Mouse (Mus musculus): ENCODE measurements around the gene Efhd2. TPM values are rescaled to one million over a fixed set of nuclear protein-coding genes. Genes with fewer than 3 reads are reported as not detected.
A peak's percentile ranks its signal among the peaks of the same experiment; 100 is the strongest.

Efhd2 gene
- polyA plus RNA-seq, 1 experiment from 2014 or later, result 64.6 TPM

GRCm38 (mm10) chr4:141831361-141831760, 43.4 kb downstream of the Efhd2 start:
- Histone ChIP-seq H3K27ac (ENCODE audit: low read depth) (no peak overlapping the region), H3K36me3 (ENCODE audit: insufficient read depth) (no peaks in the 10 kb centered on the region), H3K4me1 (ENCODE audit: insufficient read depth) (no peaks in the 10 kb centered on the region), H3K4me3 (ENCODE audit: low read depth, low read length) (no peak overlapping the region), H3K4me2 (no peak overlapping the region), H3K27me3 (ENCODE audit: insufficient read depth, low read length) (no peaks in the 10 kb centered on the region), H3K9ac (no peak overlapping the region), H3K9me3 (ENCODE audit: low read depth, low read length) (no peaks in the 10 kb centered on the region)
- 73% methylated on average over 7 of the region's 7 CpGs for WGBS
- TF ChIP-seq CTCF (IDR thresholded peaks at IDR 0.05; ENCODE audit: low read depth), result no peak
- no peak for DNase-seq
- ATAC-seq (ENCODE audit: insufficient read depth), result no peak

GRCm38 (mm10) chr4:141830381-141830780, 44.3 kb downstream of the Efhd2 start:
- Histone ChIP-seq H3K4me2 (no peak overlapping the region), H3K4me3 (ENCODE audit: low read depth, low read length) (no peak overlapping the region), H3K27me3 (ENCODE audit: insufficient read depth, low read length) (no peaks in the 10 kb centered on the region), H3K9ac (no peak overlapping the region), H3K36me3 (ENCODE audit: insufficient read depth) (no peaks in the 10 kb centered on the region), H3K27ac (ENCODE audit: low read depth) (no peak overlapping the region), H3K9me3 (ENCODE audit: low read depth, low read length) (no peaks in the 10 kb centered on the region), H3K4me1 (ENCODE audit: insufficient read depth) (no peaks in the 10 kb centered on the region)
- no peak for TF ChIP-seq CTCF (IDR thresholded peaks at IDR 0.05; ENCODE audit: low read depth)
- WGBS, result 47% methylated on average over 11 of the region's 11 CpGs
- DNase-seq (no peak), ATAC-seq (ENCODE audit: insufficient read depth) (no peak)

DNA sequence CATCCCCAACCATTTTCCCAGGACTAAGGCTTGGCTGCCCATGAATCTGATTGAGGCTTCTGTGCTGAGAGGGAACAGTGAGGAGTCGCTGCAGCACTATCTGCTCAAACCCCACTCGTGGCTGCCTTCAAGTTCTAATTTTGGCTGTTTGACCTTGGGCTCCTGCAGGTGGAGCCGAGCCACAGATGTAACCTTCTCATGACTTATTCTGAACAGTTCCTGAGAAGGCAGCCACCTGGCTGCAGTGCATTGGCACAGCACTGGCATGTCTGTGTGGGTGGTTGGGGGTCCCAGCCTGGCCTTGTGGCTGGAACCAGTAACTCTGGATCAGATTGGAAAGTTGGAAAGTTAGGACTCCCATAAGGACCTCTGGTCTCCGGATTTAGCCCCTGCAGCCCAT, 46.5 kb downstream of the Efhd2 start:
- H3K27me3 ChIP-seq (ENCODE audit: insufficient read depth, low read length), result no peaks in the 10 kb centered on the region
- H3K4me2 ChIP-seq, result no peak overlapping the region
- DNase-seq (no peak), ATAC-seq (ENCODE audit: insufficient read depth) (no peak)
- H3K36me3 ChIP-seq (ENCODE audit: insufficient read depth), result no peaks in the 10 kb centered on the region
- H3K9ac ChIP-seq, result no peak overlapping the region
- no peak for TF ChIP-seq CTCF (IDR thresholded peaks at IDR 0.05; ENCODE audit: low read depth)
- H3K4me1 ChIP-seq (ENCODE audit: insufficient read depth), result no peaks in the 10 kb centered on the region
- no peak overlapping the region for H3K4me3 ChIP-seq (ENCODE audit: low read depth, low read length)
- WGBS, result 59% methylated on average over 4 of the region's 4 CpGs
- no peaks in the 10 kb centered on the region for H3K9me3 ChIP-seq (ENCODE audit: low read depth, low read length)
- no peak overlapping the region for H3K27ac ChIP-seq (ENCODE audit: low read depth)

DNA sequence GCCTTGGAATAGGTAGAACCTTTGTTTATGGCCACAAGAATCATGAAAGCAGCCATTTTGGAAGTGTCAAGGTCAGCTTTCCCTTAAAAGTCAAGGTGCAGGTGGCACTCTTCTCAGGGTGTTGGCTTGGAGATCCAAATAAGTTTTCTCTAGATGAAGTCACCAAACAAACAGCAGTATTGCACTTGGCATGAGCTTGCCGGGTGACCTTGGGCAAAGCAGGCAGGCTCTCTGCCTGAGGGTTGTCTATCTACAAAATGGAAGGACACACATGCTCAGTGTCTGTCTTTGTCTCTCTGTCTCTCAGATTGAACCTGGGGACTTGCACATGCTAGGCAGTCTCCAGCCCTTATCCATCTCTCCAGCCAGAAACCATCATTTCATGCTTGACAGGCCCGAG, 47.3 kb downstream of the Efhd2 start:
- Histone ChIP-seq H3K27me3 (ENCODE audit: insufficient read depth, low read length) (no peaks in the 10 kb centered on the region), H3K4me2 (no peak overlapping the region), H3K36me3 (ENCODE audit: insufficient read depth) (no peaks in the 10 kb centered on the region), H3K4me3 (ENCODE audit: low read depth, low read length) (no peak overlapping the region), H3K27ac (ENCODE audit: low read depth) (no peak overlapping the region), H3K9me3 (ENCODE audit: low read depth, low read length) (no peaks in the 10 kb centered on the region), H3K9ac (no peak overlapping the region), H3K4me1 (ENCODE audit: insufficient read depth) (no peaks in the 10 kb centered on the region)
- 79% methylated on average over 2 of the region's 2 CpGs for WGBS
- no peak for TF ChIP-seq CTCF (IDR thresholded peaks at IDR 0.05; ENCODE audit: low read depth)
- no peak for ATAC-seq (ENCODE audit: insufficient read depth)
- no peak for DNase-seq

DNA sequence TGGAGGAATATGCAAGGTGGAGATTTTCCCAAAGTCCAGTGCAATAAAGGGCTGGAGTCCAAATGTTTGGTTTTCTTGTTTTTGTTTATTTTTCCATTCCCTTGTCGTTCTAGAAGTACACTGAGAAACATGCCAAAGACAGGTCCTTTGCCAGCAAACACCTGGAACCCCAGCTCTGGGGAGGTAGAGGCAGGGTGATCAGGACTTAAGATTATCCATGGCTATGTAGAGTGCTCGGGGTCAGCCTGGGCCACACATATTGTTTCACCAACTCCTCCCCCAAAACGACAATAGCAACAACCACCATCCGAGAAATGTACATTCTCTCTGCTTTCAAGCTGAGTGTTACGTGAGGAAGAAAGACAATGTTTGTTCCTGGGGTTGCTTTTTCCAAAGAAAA, 48.7 kb downstream of the Efhd2 start, which contains the start of gene Cela2a:
Gene Cela2a (minus strand): TSS at position 101 of the 400 bp plus-strand sequence.
- Histone ChIP-seq H3K27me3 (ENCODE audit: insufficient read depth, low read length) (no peaks in the 10 kb centered on the region), H3K36me3 (ENCODE audit: insufficient read depth) (no peaks in the 10 kb centered on the region), H3K9ac (no peak within 1 kb of the TSS), H3K27ac (ENCODE audit: low read depth) (no peak within 1 kb of the TSS), H3K4me1 (ENCODE audit: insufficient read depth) (no peaks in the 10 kb centered on the region), H3K4me2 (no peak within 1 kb of the TSS), H3K4me3 (ENCODE audit: low read depth, low read length) (no peak within 1 kb of the TSS), H3K9me3 (ENCODE audit: low read depth, low read length) (no peaks in the 10 kb centered on the region)
- 42% methylated on average over 5 of the region's 5 CpGs for WGBS
- DNase-seq (no peak), ATAC-seq (ENCODE audit: insufficient read depth) (no peak)
- TF ChIP-seq CTCF (IDR thresholded peaks at IDR 0.05; ENCODE audit: low read depth), result no peak

GRCm38 (mm10) chr4:141822979-141823378, 51.7 kb downstream of the Efhd2 start:
- Histone ChIP-seq H3K36me3 (ENCODE audit: insufficient read depth) (no peaks in the 10 kb centered on the region), H3K9me3 (ENCODE audit: low read depth, low read length) (no peaks in the 10 kb centered on the region), H3K4me1 (ENCODE audit: insufficient read depth) (no peaks in the 10 kb centered on the region), H3K27me3 (ENCODE audit: insufficient read depth, low read length) (no peaks in the 10 kb centered on the region), H3K4me3 (ENCODE audit: low read depth, low read length) (no peak overlapping the region), H3K9ac (no peak overlapping the region), H3K4me2 (no peak overlapping the region), H3K27ac (ENCODE audit: low read depth) (no peak overlapping the region)
- DNase-seq (peak; percentile 23), ATAC-seq (ENCODE audit: insufficient read depth) (no peak)
- no peak for TF ChIP-seq CTCF (IDR thresholded peaks at IDR 0.05; ENCODE audit: low read depth)
- 44% methylated on average over 3 of the region's 3 CpGs for WGBS

DNA sequence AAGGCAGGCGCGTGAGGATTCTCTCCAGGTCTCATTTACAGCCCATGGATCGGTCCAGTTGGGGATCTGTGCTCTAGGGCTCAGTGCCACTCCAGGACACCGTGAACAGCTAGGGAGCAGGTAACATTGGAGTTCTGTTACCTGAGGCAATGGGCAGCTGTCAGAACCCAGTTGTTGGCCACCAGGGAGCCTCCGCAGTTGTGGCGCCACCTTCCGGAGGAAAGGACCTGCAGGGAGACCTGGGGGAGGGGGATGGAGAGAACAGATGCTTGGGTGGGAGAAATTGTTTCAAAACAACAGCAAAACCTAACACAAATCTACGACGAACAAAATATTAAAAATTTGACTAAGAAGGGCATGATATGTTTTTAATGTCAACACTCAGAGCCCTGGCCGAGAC, 52.6 kb downstream of the Efhd2 start:
- Histone ChIP-seq H3K4me3 (ENCODE audit: low read depth, low read length) (no peak overlapping the region), H3K9ac (no peak overlapping the region), H3K36me3 (ENCODE audit: insufficient read depth) (no peaks in the 10 kb centered on the region), H3K27me3 (ENCODE audit: insufficient read depth, low read length) (no peaks in the 10 kb centered on the region), H3K27ac (ENCODE audit: low read depth) (no peak overlapping the region), H3K9me3 (ENCODE audit: low read depth, low read length) (no peaks in the 10 kb centered on the region), H3K4me2 (no peak overlapping the region), H3K4me1 (ENCODE audit: insufficient read depth) (no peaks in the 10 kb centered on the region)
- 73% methylated on average over 10 of the region's 10 CpGs for WGBS
- DNase-seq, result no peak
- peak; percentile 39; the same call in 1 of the 2 replicates for TF ChIP-seq CTCF (IDR thresholded peaks at IDR 0.05; ENCODE audit: low read depth)
- ATAC-seq (ENCODE audit: insufficient read depth), result no peak

DNA sequence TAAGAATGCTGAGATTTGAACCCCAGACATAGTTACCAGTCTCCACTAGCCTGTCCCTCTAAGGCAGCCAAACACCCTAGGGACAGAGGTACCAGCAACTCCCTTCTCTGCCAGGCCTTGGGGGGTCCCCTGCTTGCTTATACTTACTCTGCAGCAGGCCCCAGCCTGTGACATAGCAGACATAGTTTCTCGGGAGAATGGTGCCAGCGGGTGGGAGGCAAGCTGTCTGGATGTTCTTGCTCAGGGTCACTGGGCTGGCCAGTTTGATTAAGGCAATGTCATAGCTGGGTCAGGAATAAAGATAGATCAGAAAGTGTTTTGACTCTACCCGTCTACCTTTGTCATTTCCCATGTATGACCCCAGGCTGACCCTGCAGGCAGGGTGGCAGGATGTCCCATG, 53.5 kb downstream of the Efhd2 start:
- ATAC-seq (ENCODE audit: insufficient read depth) (no peak), DNase-seq (no peak)
- Histone ChIP-seq H3K4me1 (ENCODE audit: insufficient read depth) (no peaks in the 10 kb centered on the region), H3K4me3 (ENCODE audit: low read depth, low read length) (no peak overlapping the region), H3K27me3 (ENCODE audit: insufficient read depth, low read length) (no peaks in the 10 kb centered on the region), H3K4me2 (no peak overlapping the region), H3K9ac (no peak overlapping the region), H3K36me3 (ENCODE audit: insufficient read depth) (no peaks in the 10 kb centered on the region), H3K9me3 (ENCODE audit: low read depth, low read length) (no peaks in the 10 kb centered on the region), H3K27ac (ENCODE audit: low read depth) (no peak overlapping the region)
- 56% methylated on average over 3 of the region's 3 CpGs for WGBS
- TF ChIP-seq CTCF (IDR thresholded peaks at IDR 0.05; ENCODE audit: low read depth), result no peak
